10 mouse cellular contexts compared by ENCODE assay signal in the genomic region with DNA sequence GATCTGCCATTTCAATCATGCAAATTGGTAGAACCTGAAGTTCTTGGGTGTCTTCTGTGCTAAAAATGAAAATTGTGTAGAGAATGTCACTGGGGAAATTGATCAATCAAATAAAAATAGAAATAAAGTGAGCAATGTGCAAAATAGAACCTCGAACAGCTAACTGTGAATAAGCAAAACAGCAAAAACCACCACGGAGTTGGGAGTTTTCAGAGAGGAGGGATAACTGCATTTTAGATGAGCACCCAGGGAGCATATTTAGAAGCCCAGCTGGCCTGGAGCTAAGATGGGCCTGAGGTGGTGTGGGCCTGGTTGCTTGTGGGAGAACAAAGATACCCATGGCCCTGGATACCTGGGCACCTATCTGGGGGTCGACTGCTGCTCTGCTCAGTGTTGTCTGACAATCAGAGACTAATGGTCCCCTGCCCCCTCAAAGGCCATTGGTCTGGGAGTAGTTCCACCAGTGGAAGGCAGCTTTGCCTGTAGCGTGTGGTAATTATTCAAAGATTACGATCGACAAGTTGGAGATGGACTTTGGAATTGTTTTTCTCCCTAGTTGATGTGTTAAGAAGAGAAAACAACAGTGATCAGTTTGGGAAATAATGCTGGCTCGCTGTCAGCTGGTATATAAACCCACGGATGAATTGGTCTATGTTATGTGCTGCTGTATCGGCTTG. TPM values are rescaled to one million over a fixed set of nuclear protein-coding genes. Genes with fewer than 3 reads are reported as not detected.
DNase-seq lines count a peak whose midpoint lies in the region; ATAC-seq and TF ChIP-seq lines count a peak whose summit lies in the region.
"Had no signal": no experiment of that assay in that cellular context is flagged by ENCODE, and none has a peak within 500 bp of the region (broad histone marks: within the 10 kb centered on the region; RNA-seq: fewer than 3 reads in every experiment).

No protein-coding gene starts in this region.

- H3K4me3 ChIP-seq in heart, embryonic 14.5 days (ENCODE audit: control insufficient read depth in 1 of 2, insufficient read depth in 1 of 2, low read depth in 1 of 2, low read length in 2 of 2): no peak overlapping the region
- H3K4me3 ChIP-seq in lung, embryonic 15.5 days: no peak overlapping the region
- H3K4me3 ChIP-seq in hindbrain, embryonic 14.5 days (replicated peaks; ENCODE audit: low read length): no peak overlapping the region
- H3K4me3 ChIP-seq in cerebellum, adult 2 months (replicated peaks; ENCODE audit: insufficient read depth, low read depth, low read length): no peak overlapping the region
- H3K4me3 ChIP-seq: liver, embryonic 15.5 days had no signal

- H3K9me3 ChIP-seq in heart, embryonic 14.5 days (ENCODE audit: control insufficient read depth, low read length): no peaks in the 10 kb centered on the region
- no peaks in the 10 kb centered on the region for H3K9me3 ChIP-seq in lung, embryonic 15.5 days
- no peaks in the 10 kb centered on the region for H3K9me3 ChIP-seq in hindbrain, embryonic 14.5 days (ENCODE audit: control insufficient read depth, low read length)
- H3K9me3 ChIP-seq: liver, embryonic 15.5 days had no signal

- peaks cover 27% of the 10 kb centered on the region for H3K27me3 ChIP-seq in heart, embryonic 14.5 days (ENCODE audit: control insufficient read depth, insufficient read depth, low read length)
- H3K27me3 ChIP-seq in lung, embryonic 15.5 days: no peaks in the 10 kb centered on the region
- no peaks in the 10 kb centered on the region for H3K27me3 ChIP-seq in hindbrain, embryonic 14.5 days (ENCODE audit: control insufficient read depth, insufficient read depth, low read length)
- H3K27me3 ChIP-seq in cerebellum, adult 2 months (ENCODE audit: control insufficient read depth, insufficient read depth, low read length): no peaks in the 10 kb centered on the region

- peaks cover 15 to 31% of the 10 kb centered on the region in 2 experiments for H3K4me1 ChIP-seq in heart, embryonic 14.5 days (ENCODE audit: control insufficient read depth in 2 of 2, insufficient read depth in 2 of 2, low read length in 2 of 2)
- peaks cover 31% of the 10 kb centered on the region for H3K4me1 ChIP-seq in lung, embryonic 15.5 days
- peaks cover 19% of the 10 kb centered on the region for H3K4me1 ChIP-seq in hindbrain, embryonic 14.5 days (replicated peaks; ENCODE audit: control insufficient read depth, insufficient read depth, low read length)
- H3K4me1 ChIP-seq in cerebellum, adult 2 months (ENCODE audit: control insufficient read depth, insufficient read depth, low read length): peaks cover 4% of the 10 kb centered on the region

- 64% methylated on average over 9 of the region's 9 CpGs for WGBS in heart, embryonic 14.5 days
- WGBS in lung, embryonic 15.5 days: 44% methylated on average over 9 of the region's 9 CpGs
- WGBS in hindbrain, embryonic 14.5 days: 53% methylated on average over 9 of the region's 9 CpGs
- 71% methylated on average over 9 of the region's 9 CpGs for WGBS in cerebellum, adult 2 months

- no peak for TF ChIP-seq CTCF in cerebellum, adult 2 months (IDR thresholded peaks at IDR 0.05; ENCODE audit: borderline replicate concordance, insufficient read depth, low read depth, low read length)

- no peak for TF ChIP-seq POLR2A in cerebellum, adult 2 months (IDR thresholded peaks at IDR 0.05; ENCODE audit: borderline replicate concordance, insufficient read depth, low read length)

- H3K36me3 ChIP-seq in heart, embryonic 14.5 days (ENCODE audit: control insufficient read depth, insufficient read depth, low read length): no peaks in the 10 kb centered on the region
- no peaks in the 10 kb centered on the region for H3K36me3 ChIP-seq in lung, embryonic 15.5 days
- H3K36me3 ChIP-seq in hindbrain, embryonic 14.5 days (replicated peaks; ENCODE audit: control insufficient read depth, insufficient read depth): no peaks in the 10 kb centered on the region
- H3K36me3 ChIP-seq: liver, embryonic 15.5 days had no signal

- H3K27ac ChIP-seq in heart, embryonic 14.5 days (replicated peaks in 1 of 2; ENCODE audit: control insufficient read depth in 1 of 2, insufficient read depth in 1 of 2, low read depth in 2 of 2, low read length in 2 of 2): no peak overlapping the region
- H3K27ac ChIP-seq in lung, embryonic 15.5 days: peak overlapping the region; percentile 26; the same call in 1 of the 2 replicates
- peak overlapping the region; percentile 49 for H3K27ac ChIP-seq in hindbrain, embryonic 14.5 days
- H3K27ac ChIP-seq in cerebellum, adult 2 months (ENCODE audit: insufficient read depth, low read length): no peak overlapping the region
- H3K27ac ChIP-seq: liver, embryonic 15.5 days had no signal

- DNase-seq in heart, adult 9 months (ENCODE audit: low spot score in 2 of 2): no peak
- no peak for DNase-seq in lung, adult 18-20 months
- DNase-seq in hindbrain, embryonic 14.5 days (ENCODE audit: low spot score): no peak
- peak; percentile 22 for DNase-seq in right cerebral cortex, postnatal 25 days
- no peak for DNase-seq in adrenal gland, postnatal 10 days
- DNase-seq in cerebellum, adult 2 months: no peak

- ATAC-seq in heart, embryonic 14.5 days (ENCODE audit: insufficient number of reproducible peaks, insufficient read depth, low FRiP score, low read depth): no peak
- ATAC-seq in lung, embryonic 15.5 days (ENCODE audit: borderline replicate concordance, extremely low read depth, low FRiP score, low TSS enrichment): no peak
- ATAC-seq in hindbrain, embryonic 14.5 days (ENCODE audit: low FRiP score): no peak

- no peak overlapping the region for H3K9ac ChIP-seq in heart, embryonic 14.5 days (ENCODE audit: low read length)
- no peak overlapping the region for H3K9ac ChIP-seq in lung, embryonic 15.5 days
- H3K9ac ChIP-seq in hindbrain, embryonic 14.5 days: no peak overlapping the region
- H3K9ac ChIP-seq: liver, embryonic 15.5 days had no signal

- H3K4me2 ChIP-seq in heart, embryonic 14.5 days (ENCODE audit: low read length): peak overlapping the region; percentile 46; the same call in 1 of the 2 replicates
- peak overlapping the region; percentile 31 for H3K4me2 ChIP-seq in lung, embryonic 15.5 days
- H3K4me2 ChIP-seq in hindbrain, embryonic 14.5 days (replicated peaks): peak overlapping the region; percentile 34; the same call in 1 of the 2 replicates
- H3K4me2 ChIP-seq: liver, embryonic 15.5 days had no signal

RNA-seq across cellular contexts. Expression of gene Dact2, which starts 38.0 kb away (rescaled TPM):
- polyA plus RNA-seq in heart, embryonic 14.5 days (2014; fragmentation: Nextera tagmentation; extraction: Ambion mirVana): 2.4 and 3.1 TPM in 2 replicates
- 4.6 and 4.7 TPM in 2 replicates for polyA plus RNA-seq in lung, embryonic 15.5 days (2015; fragmentation: Nextera tagmentation; extraction: Ambion mirVana)
- 3.0 and 3.1 TPM in 2 replicates for polyA plus RNA-seq in hindbrain, embryonic 14.5 days (2014; fragmentation: Nextera tagmentation; extraction: Ambion mirVana)
- 1 to 10 TPM; 2.5 to 2.8 TPM for total RNA-seq in adrenal gland, postnatal 10 days (2021)
- polyA plus RNA-seq in cerebellum, adult 2 months (2012; rRNA removed): 6.5 and 7.2 TPM in 2 replicates
- total RNA-seq: neutrophil, adult 5-6 weeks had no signal

Comparison
In these comparisons a context has a peak if more than half of its experiments do, and no peak if none do; other contexts are left out.
1. H3K27ac ChIP-seq: peak in lung, embryonic 15.5 days (single experiment) and hindbrain, embryonic 14.5 days (single experiment); none in heart, embryonic 14.5 days (0 of 2) and cerebellum, adult 2 months (single experiment).
2. Peak in every context shown above with its lines, with median percentiles within 50 percentile points of each other: H3K4me2 ChIP-seq.